Mouse (Mus musculus) MEL (cell line): ENCODE measurements around the gene Tgm6. TPM values are rescaled to one million over a fixed set of nuclear protein-coding genes. Genes with fewer than 3 reads are reported as not detected.

Experiments
- DNase-seq: peaks from one replicate; pipeline ENCODE4 v3.0.0; 2011; ENCODE audit warnings: low read depth, low spot score
- H3K27ac ChIP-seq: 2 replicates; pipeline ENCODE4 v1.5.1; 2012; ENCODE audit warnings: low read depth, mild to moderate bottlenecking, control low read depth, low read length, moderate library complexity; ENCODE audit not compliant: control insufficient read depth
- H3K27me3 ChIP-seq, 2 experiments: fragments of 150-350 bp in 1 of 2; sonication (generic) in 1 of 2; 2 replicates each; pipeline ENCODE4 v1.6.1; 2012; ENCODE audit warnings: low read length in 2 of 2, mild to moderate bottlenecking in 2 of 2, improper control_type of control experiment in 1 of 2, moderate library complexity in 1 of 2; ENCODE audit not compliant: insufficient read depth in 2 of 2, control insufficient read depth in 1 of 2
- H3K36me3 ChIP-seq, 2 experiments: 2 replicates each; pipeline ENCODE4 v1.6.1; 2012 to 2014; ENCODE audit warnings: low read length in 2 of 2, improper control_type of control experiment in 1 of 2, inconsistent platforms in 1 of 2, mild to moderate bottlenecking in 1 of 2; ENCODE audit not compliant: insufficient read depth in 2 of 2, control insufficient read depth in 1 of 2
- H3K4me1 ChIP-seq, 2 experiments: fragments of 150-350 bp in 1 of 2; sonication (generic) in 1 of 2; 2 replicates each; pipeline ENCODE4 v1.6.1; 2012; ENCODE audit warnings: low read length in 2 of 2, improper control_type of control experiment in 1 of 2, mild to moderate bottlenecking in 1 of 2; ENCODE audit not compliant: insufficient read depth in 2 of 2, control insufficient read depth in 1 of 2
- H3K4me3 ChIP-seq, 2 experiments: fragments of 150-350 bp in 1 of 2; sonication (generic) in 1 of 2; 2 replicates each; pipeline ENCODE4 v1.5.1; 2012; ENCODE audit warnings: low read depth in 2 of 2, low read length in 2 of 2, mild to moderate bottlenecking in 2 of 2, moderate library complexity in 2 of 2, control low read depth in 1 of 2, improper control_type of control experiment in 1 of 2; ENCODE audit not compliant: control insufficient read depth in 1 of 2, insufficient read depth in 1 of 2
- H3K79me2 ChIP-seq: 2 replicates; pipeline ENCODE4 v1.6.1; 2012; ENCODE audit warnings: mild to moderate bottlenecking, low read length, moderate library complexity; ENCODE audit not compliant: control insufficient read depth, poor library complexity, insufficient read depth
- H3K9ac ChIP-seq: 2 replicates; pipeline ENCODE4 v1.6.1; 2012; ENCODE audit warnings: low read depth, mild to moderate bottlenecking, control low read depth, low read length, moderate library complexity; ENCODE audit not compliant: control insufficient read depth, poor library complexity, severe bottlenecking
- H3K9me3 ChIP-seq: fragments of 150-350 bp; sonication (generic); replicated peaks from 2 replicates; pipeline ENCODE4 v1.6.1; 2012; ENCODE audit warnings: mild to moderate bottlenecking, low read length, improper control_type of control experiment, moderate library complexity; ENCODE audit not compliant: insufficient read depth
- BHLHE40 ChIP-seq: IDR thresholded peaks from 2 replicates; pipeline ENCODE4 v1.6.1; 2012; ENCODE audit warnings: low read depth, mild to moderate bottlenecking, inconsistent platforms, low read length, improper control_type of control experiment, borderline replicate concordance
- CTCF ChIP-seq, 3 experiments: IDR thresholded peaks in 2 of 3; conservative IDR thresholded peaks in 1 of 3; 2 replicates each; pipeline ENCODE4 v1.5.1; 2011 to 2012; ENCODE audit warnings: low read length in 3 of 3, low read depth in 2 of 3, mild to moderate bottlenecking in 2 of 3, improper control_type of control experiment in 1 of 3, inconsistent platforms in 1 of 3, mixed read lengths in 1 of 3, moderate library complexity in 1 of 3; ENCODE audit not compliant: control insufficient read depth in 1 of 3, insufficient read depth in 1 of 3, poor library complexity in 1 of 3, severe bottlenecking in 1 of 3
- E2F4 ChIP-seq: IDR thresholded peaks from 2 replicates; pipeline ENCODE4 v1.6.1; 2011; ENCODE audit warnings: low read depth, low read length, improper control_type of control experiment, borderline replicate concordance
- ETS1 ChIP-seq: IDR thresholded peaks from 2 replicates; pipeline ENCODE4 v1.6.1; 2012; ENCODE audit warnings: low read depth, mild to moderate bottlenecking, inconsistent platforms, low read length, improper control_type of control experiment, moderate library complexity
- GATA1 ChIP-seq: IDR thresholded peaks from 2 replicates; pipeline ENCODE4 v1.6.1; 2011; ENCODE audit warnings: low read depth, low read length, improper control_type of control experiment
- JUND ChIP-seq: IDR thresholded peaks from 2 replicates; pipeline ENCODE4 v1.6.1; 2011; ENCODE audit warnings: low read depth, mild to moderate bottlenecking, improper control_type of control experiment, low read length
- KAT2A ChIP-seq: conservative IDR thresholded peaks from 2 replicates; pipeline ENCODE4 v1.6.1; 2012; ENCODE audit warnings: low read depth, low read length, improper control_type of control experiment, inconsistent platforms
- MAX ChIP-seq: IDR thresholded peaks from 2 replicates; pipeline ENCODE4 v1.6.1; 2011; ENCODE audit warnings: low read length, improper control_type of control experiment
- MXI1 ChIP-seq: IDR thresholded peaks from 2 replicates; pipeline ENCODE4 v1.6.1; 2011; ENCODE audit warnings: mild to moderate bottlenecking, low read depth, low read length, improper control_type of control experiment
- MYB ChIP-seq: IDR thresholded peaks from 2 replicates; pipeline ENCODE4 v1.6.1; 2011; ENCODE audit warnings: mild to moderate bottlenecking, low read depth, low read length, improper control_type of control experiment
- MYC ChIP-seq: IDR thresholded peaks from 2 replicates; pipeline ENCODE4 v1.6.1; 2011; ENCODE audit warnings: low read depth, mild to moderate bottlenecking, low read length, improper control_type of control experiment, moderate library complexity
- POLR2AphosphoS2 ChIP-seq: IDR thresholded peaks from 2 replicates; pipeline ENCODE4 v1.6.1; 2011; ENCODE audit warnings: low read length, improper control_type of control experiment
- POLR2AphosphoS5 ChIP-seq: IDR thresholded peaks from 2 replicates; pipeline ENCODE4 v1.6.1; 2012; ENCODE audit warnings: low read depth, borderline replicate concordance, mild to moderate bottlenecking, inconsistent platforms, low read length, moderate library complexity, mixed read lengths
- RAD21 ChIP-seq: IDR thresholded peaks from 2 replicates; pipeline ENCODE4 v1.6.1; 2011; ENCODE audit warnings: mild to moderate bottlenecking, low read depth, low read length, improper control_type of control experiment
- RCOR1 ChIP-seq: IDR thresholded peaks from 2 replicates; pipeline ENCODE4 v1.6.1; 2012; ENCODE audit warnings: low read depth, mild to moderate bottlenecking, inconsistent platforms, low read length, improper control_type of control experiment
- SIN3A ChIP-seq: IDR thresholded peaks from 2 replicates; pipeline ENCODE4 v1.6.1; 2012; ENCODE audit warnings: low read length, improper control_type of control experiment, inconsistent platforms
- SMC3 ChIP-seq: IDR thresholded peaks from 2 replicates; pipeline ENCODE4 v1.6.1; 2011; ENCODE audit warnings: low read depth, low read length, improper control_type of control experiment
- TAL1 ChIP-seq: IDR thresholded peaks from 2 replicates; pipeline ENCODE4 v1.6.1; 2012; ENCODE audit warnings: mild to moderate bottlenecking, inconsistent platforms, low read length, moderate library complexity, mixed read lengths
- TCF12 ChIP-seq: IDR thresholded peaks from 2 replicates; pipeline ENCODE4 v1.6.1; 2014; ENCODE audit warnings: low read depth, mild to moderate bottlenecking, inconsistent platforms, low read length, improper control_type of control experiment, moderate library complexity
- UBTF ChIP-seq: IDR thresholded peaks from 2 replicates; pipeline ENCODE4 v1.6.1; 2012; ENCODE audit warnings: low read depth, mild to moderate bottlenecking, inconsistent platforms, low read length, improper control_type of control experiment, moderate library complexity, borderline replicate concordance; ENCODE audit not compliant: insufficient read depth
- USF1 ChIP-seq: IDR thresholded peaks from 2 replicates; pipeline ENCODE4 v1.6.1; 2014; ENCODE audit warnings: low read depth, mild to moderate bottlenecking, inconsistent platforms, low read length, improper control_type of control experiment, moderate library complexity
- ZC3H11A ChIP-seq: IDR thresholded peaks from 2 replicates; pipeline ENCODE4 v1.6.1; 2012; ENCODE audit warnings: low read depth, mild to moderate bottlenecking, inconsistent platforms, low read length, improper control_type of control experiment
- ZKSCAN1 ChIP-seq: IDR thresholded peaks from 2 replicates; pipeline ENCODE4 v1.6.1; 2012; ENCODE audit warnings: low read depth, mild to moderate bottlenecking, inconsistent platforms, low read length, improper control_type of control experiment, moderate library complexity
- ZMIZ1 ChIP-seq: IDR thresholded peaks from 2 replicates; pipeline ENCODE4 v1.6.1; 2012; ENCODE audit warnings: low read depth, mild to moderate bottlenecking, inconsistent platforms, low read length, improper control_type of control experiment, moderate library complexity
- ZNF384 ChIP-seq: IDR thresholded peaks from 2 replicates; pipeline ENCODE4 v1.6.1; 2012; ENCODE audit warnings: low read depth, mild to moderate bottlenecking, inconsistent platforms, low read length, improper control_type of control experiment
- polyA plus RNA-seq, 2 experiments: library from polyadenylated mRNA; stranded (reverse) in 1 of 2; unstranded in 1 of 2; fragments of >175 nt in 1 of 2; fragments of >200 nt in 1 of 2; gene quantifications; 2 replicates each; pipeline versions ENCODE4 v1.2.1 to v1.2.4; 2012; ENCODE audit warnings: low replicate concordance in 2 of 2, low read depth in 1 of 2; ENCODE audit not compliant: insufficient read length in 2 of 2, insufficient read depth in 1 of 2, missing spikeins in 1 of 2
- total RNA-seq: library from RNA; depleted of rRNA; stranded (reverse); fragments of 300-350 nt; gene quantifications from 2 replicates; pipeline ENCODE4 v1.2.3, GENCODE M21; 2012

Gene Tgm6
- total and polyA plus RNA-seq, 3 experiments, result not detected

DNA sequence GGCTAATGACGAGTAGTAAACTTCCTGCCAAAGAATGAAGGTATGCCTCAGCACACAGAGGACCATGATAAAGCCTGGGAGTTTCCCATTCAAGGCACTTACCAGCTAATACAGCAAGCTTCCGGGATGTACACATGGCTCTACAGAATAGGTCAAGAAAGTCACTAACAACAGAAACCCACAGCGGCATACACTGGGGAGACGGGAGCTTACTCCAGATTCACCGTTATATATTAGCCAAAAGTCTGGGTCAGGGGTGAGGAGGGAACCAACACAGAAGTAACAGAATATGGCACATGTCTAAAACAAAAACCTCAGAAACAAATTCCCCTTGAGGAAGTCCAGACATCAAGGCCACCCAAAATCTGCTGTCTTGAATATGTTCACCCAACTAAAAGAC lies 50.5 kb downstream of the Tgm6 start:
- no peaks in the 10 kb centered on the region; a peak in 2 of 4 replicates for H3K36me3 ChIP-seq
- DNase-seq, result no peak
- TF ChIP-seq RCOR1 (no peak), SIN3A (no peak), TAL1 (no peak), ZMIZ1 (no peak), MYC (no peak), ZNF384 (no peak), POLR2AphosphoS5 (no peak), JUND (no peak), POLR2AphosphoS2 (no peak), GATA1 (no peak), E2F4 (no peak), ETS1 (no peak), ZC3H11A (no peak), UBTF (no peak), KAT2A (no peak), TCF12 (no peak), MYB (no peak), MAX (no peak), BHLHE40 (no peak), RAD21 (no peak)
- peaks cover 0 to 8% of the 10 kb centered on the region in 2 experiments; a peak in 3 of 4 replicates for H3K4me1 ChIP-seq
- H3K9me3 ChIP-seq, result no peaks in the 10 kb centered on the region
- H3K27ac ChIP-seq, result no peak overlapping the region
- H3K4me3 ChIP-seq, result no peak overlapping the region
- no peak overlapping the region for H3K9ac ChIP-seq
- H3K79me2 ChIP-seq, result no peaks in the 10 kb centered on the region
- H3K27me3 ChIP-seq, result no peaks in the 10 kb centered on the region

DNA sequence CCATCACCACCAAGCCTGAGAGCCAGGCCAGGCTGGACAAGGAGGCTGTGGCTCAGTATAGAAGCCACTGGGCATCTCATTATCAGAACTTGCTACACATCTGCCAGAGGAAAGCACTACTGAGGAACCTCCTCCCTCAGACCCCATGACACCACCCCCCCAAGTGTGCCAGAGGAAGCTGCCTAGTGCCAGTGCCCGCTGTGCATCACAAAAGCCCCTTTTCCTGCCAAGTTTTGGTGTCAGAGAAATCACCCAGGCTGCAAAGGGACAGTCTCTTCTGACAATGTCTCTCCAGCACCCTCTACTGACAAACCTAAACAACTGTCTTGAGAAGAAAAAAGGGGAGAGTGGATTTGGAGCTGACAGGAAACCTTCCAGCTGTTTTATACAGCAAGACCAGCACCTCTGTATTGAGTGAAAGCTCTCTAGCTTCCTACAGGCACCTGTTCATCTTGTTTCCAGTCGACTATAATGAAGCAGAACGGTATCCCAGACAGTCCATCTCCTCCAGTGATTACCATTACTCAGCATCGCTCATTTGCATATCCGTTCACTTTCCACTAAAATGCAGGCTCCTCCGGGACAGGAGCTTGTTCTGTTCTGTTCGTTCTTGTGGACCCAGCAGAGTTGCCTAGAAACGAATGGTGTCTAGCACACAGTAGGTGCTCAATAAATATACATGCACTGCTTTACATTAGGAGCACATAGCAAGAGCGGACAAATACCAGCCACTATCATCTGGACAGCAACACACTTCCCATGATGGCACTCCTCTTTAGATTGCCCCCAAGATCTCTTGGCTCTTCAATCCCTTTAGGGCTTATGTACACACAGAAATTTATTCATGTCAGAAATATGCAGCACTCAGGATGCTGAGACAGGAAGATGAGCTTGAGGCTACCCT lies 54.3 kb downstream of the Tgm6 start:
- H3K4me1 ChIP-seq, result no peaks in the 10 kb centered on the region
- H3K36me3 ChIP-seq, result peaks cover 0 to 9% of the 10 kb centered on the region in 2 experiments; a peak in 2 of 4 replicates
- peak; percentile 65 for DNase-seq

More for the DNA sequence above, 54.3 kb downstream of the Tgm6 start:
- no peaks in the 10 kb centered on the region for H3K79me2 ChIP-seq
- TF ChIP-seq USF1, result no peak
- no peak for TF ChIP-seq UBTF
- 0 out of 2 replicates have a peak, but pooled peaks have one; percentile 45 for TF ChIP-seq ZKSCAN1
- TF ChIP-seq RAD21, result peak; percentile 56
- TF ChIP-seq CTCF (IDR thresholded peaks at IDR 0.05 in 2 of 3, conservative IDR thresholded peaks at IDR 0.05 in 1 of 3; ENCODE audit: control insufficient read depth in 1 of 3, insufficient read depth in 1 of 3, low read depth in 2 of 3, low read length in 3 of 3, poor library complexity in 1 of 3, severe bottlenecking in 1 of 3), result peak; percentile 20 to 65 (median 31); a peak in 4 of 6 replicates
- no peak for TF ChIP-seq MXI1
- TF ChIP-seq SMC3, result peak; percentile 56
- TF ChIP-seq JUND, result no peak
- TF ChIP-seq ETS1, result no peak
- H3K4me3 ChIP-seq, result no peak overlapping the region
- H3K27ac ChIP-seq, result no peak overlapping the region
- H3K9ac ChIP-seq, result no peak overlapping the region
- H3K9me3 ChIP-seq, result no peaks in the 10 kb centered on the region
- H3K27me3 ChIP-seq, result no peaks in the 10 kb centered on the region
